Mouse (Mus musculus): ENCODE measurements at regions not wholly inside any gene's neighbourhood (a gene's known extent, or its start where the extent isn't known, plus 50 kb on each side); places are given as distances from the start of the nearest gene placed in this dataset.

- Histone ChIP-seq H3K36me3 (no peaks in the 10 kb centered on the region), H3K9ac (no peak overlapping the region), H3K4me3 (no peak overlapping the region), H3K4me1 (no peaks in the 10 kb centered on the region), H3K9me3 (no peaks in the 10 kb centered on the region), H3K4me2 (no peak overlapping the region), H3K27ac (no peak overlapping the region), H3K27me3 (no peaks in the 10 kb centered on the region)
- WGBS: 41% methylated on average over 3 of the region's 3 CpGs
- ATAC-seq (ENCODE audit: borderline replicate concordance, extremely low read depth, low FRiP score, low TSS enrichment): no peak
Observed at GRCm38 (mm10) chr15:5676704-5677103, 432.7 kb upstream of the Ptger4 start.

GRCm38 (mm10) chr15:5693810-5694209 is 449.8 kb upstream of the Ptger4 start:
- no peak overlapping the region for H3K27ac ChIP-seq
- no peak for ATAC-seq (ENCODE audit: borderline replicate concordance, extremely low read depth, low FRiP score, low TSS enrichment)
- no peaks in the 10 kb centered on the region for H3K36me3 ChIP-seq
- no peak overlapping the region for H3K9ac ChIP-seq
- 88% methylated on average over 1 of the region's 1 CpGs for WGBS
- H3K27me3 ChIP-seq: no peaks in the 10 kb centered on the region
- H3K4me3 ChIP-seq: no peak overlapping the region
- H3K4me2 ChIP-seq: no peak overlapping the region
- H3K4me1 ChIP-seq: no peaks in the 10 kb centered on the region
- H3K9me3 ChIP-seq: no peaks in the 10 kb centered on the region

GRCm38 (mm10) chr15:5695015-5695414 is 451.0 kb upstream of the Ptger4 start:
- WGBS: 66% methylated on average over 3 of the region's 3 CpGs
- no peak for ATAC-seq (ENCODE audit: borderline replicate concordance, extremely low read depth, low FRiP score, low TSS enrichment)
- H3K4me3 ChIP-seq: no peak overlapping the region

GRCm38 (mm10) chr15:5708454-5708853 is 464.5 kb upstream of the Ptger4 start:
- Histone ChIP-seq H3K27me3 (no peaks in the 10 kb centered on the region), H3K36me3 (no peaks in the 10 kb centered on the region), H3K9ac (no peak overlapping the region), H3K4me2 (no peak overlapping the region), H3K4me1 (no peaks in the 10 kb centered on the region), H3K9me3 (no peaks in the 10 kb centered on the region), H3K4me3 (no peak overlapping the region), H3K27ac (no peak overlapping the region)
- WGBS: 72% methylated on average over 5 of the region's 5 CpGs
- ATAC-seq (ENCODE audit: borderline replicate concordance, extremely low read depth, low FRiP score, low TSS enrichment): no peak

More at GRCm38 (mm10) chr15:5695015-5695414, 451.0 kb upstream of the Ptger4 start:
- Histone ChIP-seq H3K4me1 (no peaks in the 10 kb centered on the region), H3K9ac (no peak overlapping the region), H3K27me3 (no peaks in the 10 kb centered on the region), H3K27ac (no peak overlapping the region), H3K9me3 (no peaks in the 10 kb centered on the region), H3K36me3 (no peaks in the 10 kb centered on the region), H3K4me2 (no peak overlapping the region)

- no peak overlapping the region for H3K4me2 ChIP-seq
- 5% methylated on average over 1 of the region's 1 CpGs for WGBS
- no peak overlapping the region for H3K4me3 ChIP-seq
- H3K27me3 ChIP-seq: no peaks in the 10 kb centered on the region
- no peaks in the 10 kb centered on the region for H3K4me1 ChIP-seq
- H3K36me3 ChIP-seq: no peaks in the 10 kb centered on the region
- H3K9me3 ChIP-seq: no peaks in the 10 kb centered on the region
- H3K27ac ChIP-seq: no peak overlapping the region
- ATAC-seq (ENCODE audit: borderline replicate concordance, extremely low read depth, low FRiP score, low TSS enrichment): no peak
- no peak overlapping the region for H3K9ac ChIP-seq
Observed at GRCm38 (mm10) chr15:5740658-5741057, 496.7 kb upstream of the Ptger4 start.

- Histone ChIP-seq H3K27ac (no peak overlapping the region), H3K9ac (no peak overlapping the region), H3K4me1 (no peaks in the 10 kb centered on the region), H3K4me2 (no peak overlapping the region), H3K9me3 (no peaks in the 10 kb centered on the region), H3K4me3 (no peak overlapping the region), H3K27me3 (no peaks in the 10 kb centered on the region), H3K36me3 (no peaks in the 10 kb centered on the region)
- ATAC-seq (ENCODE audit: borderline replicate concordance, extremely low read depth, low FRiP score, low TSS enrichment): no peak
- WGBS: 86% methylated on average over 5 of the region's 5 CpGs
Observed at GRCm38 (mm10) chr15:5743893-5744292, 499.9 kb upstream of the Ptger4 start.

GRCm38 (mm10) chr15:5758690-5759089 is 514.7 kb upstream of the Ptger4 start:
- no peaks in the 10 kb centered on the region for H3K9me3 ChIP-seq
- no peak overlapping the region for H3K4me2 ChIP-seq
- H3K4me3 ChIP-seq: no peak overlapping the region
- no peak overlapping the region for H3K9ac ChIP-seq
- H3K27me3 ChIP-seq: no peaks in the 10 kb centered on the region
- no peaks in the 10 kb centered on the region for H3K4me1 ChIP-seq
- no peak for ATAC-seq (ENCODE audit: borderline replicate concordance, extremely low read depth, low FRiP score, low TSS enrichment)
- no peaks in the 10 kb centered on the region for H3K36me3 ChIP-seq
- 64% methylated on average over 2 of the region's 2 CpGs for WGBS
- no peak overlapping the region for H3K27ac ChIP-seq

GRCm38 (mm10) chr15:5762216-5762615 is 518.2 kb upstream of the Ptger4 start:
- Histone ChIP-seq H3K4me3 (no peak overlapping the region), H3K4me1 (no peaks in the 10 kb centered on the region), H3K27me3 (no peaks in the 10 kb centered on the region), H3K9me3 (no peaks in the 10 kb centered on the region), H3K9ac (no peak overlapping the region), H3K36me3 (no peaks in the 10 kb centered on the region), H3K4me2 (no peak overlapping the region), H3K27ac (no peak overlapping the region)
- WGBS: 83% methylated on average over 4 of the region's 4 CpGs
- ATAC-seq (ENCODE audit: borderline replicate concordance, extremely low read depth, low FRiP score, low TSS enrichment): no peak

GRCm38 (mm10) chr15:5777074-5777473 is 522.5 kb upstream of the Dab2 start:
- WGBS: 72% methylated on average over 4 of the region's 4 CpGs
- Histone ChIP-seq H3K36me3 (no peaks in the 10 kb centered on the region), H3K9me3 (no peaks in the 10 kb centered on the region), H3K4me3 (no peak overlapping the region), H3K4me1 (no peaks in the 10 kb centered on the region), H3K4me2 (no peak overlapping the region), H3K27me3 (no peaks in the 10 kb centered on the region), H3K27ac (no peak overlapping the region), H3K9ac (no peak overlapping the region)
- no peak for ATAC-seq (ENCODE audit: borderline replicate concordance, extremely low read depth, low FRiP score, low TSS enrichment)

GRCm38 (mm10) chr15:5799917-5800316 is 499.7 kb upstream of the Dab2 start:
- Histone ChIP-seq H3K27me3 (no peaks in the 10 kb centered on the region), H3K4me3 (no peak overlapping the region), H3K36me3 (no peaks in the 10 kb centered on the region), H3K9me3 (no peaks in the 10 kb centered on the region), H3K4me1 (no peaks in the 10 kb centered on the region), H3K27ac (no peak overlapping the region), H3K4me2 (no peak overlapping the region), H3K9ac (no peak overlapping the region)
- WGBS: 79% methylated on average over 3 of the region's 3 CpGs
- ATAC-seq (ENCODE audit: borderline replicate concordance, extremely low read depth, low FRiP score, low TSS enrichment): no peak

GRCm38 (mm10) chr15:5811154-5811732 is 488.3 kb upstream of the Dab2 start:
- Histone ChIP-seq H3K9me3 (no peaks in the 10 kb centered on the region), H3K27ac (no peak overlapping the region), H3K36me3 (no peaks in the 10 kb centered on the region), H3K4me3 (no peak overlapping the region), H3K4me1 (peaks cover 4% of the 10 kb centered on the region; the same call in 1 of the 2 replicates), H3K27me3 (no peaks in the 10 kb centered on the region), H3K4me2 (no peak overlapping the region), H3K9ac (no peak overlapping the region)
- 56% methylated on average over 9 of the region's 9 CpGs for WGBS
- ATAC-seq (ENCODE audit: borderline replicate concordance, extremely low read depth, low FRiP score, low TSS enrichment): peak; percentile 64

GRCm38 (mm10) chr15:5811958-5812357 is 487.6 kb upstream of the Dab2 start:
- 96% methylated on average over 1 of the region's 1 CpGs for WGBS

More at GRCm38 (mm10) chr15:5811958-5812357, 487.6 kb upstream of the Dab2 start:
- Histone ChIP-seq H3K36me3 (no peaks in the 10 kb centered on the region), H3K9me3 (no peaks in the 10 kb centered on the region), H3K9ac (no peak overlapping the region), H3K27me3 (no peaks in the 10 kb centered on the region), H3K4me2 (no peak overlapping the region), H3K4me3 (no peak overlapping the region), H3K4me1 (peaks cover 4% of the 10 kb centered on the region; the same call in 1 of the 2 replicates), H3K27ac (no peak overlapping the region)
- no peak for ATAC-seq (ENCODE audit: borderline replicate concordance, extremely low read depth, low FRiP score, low TSS enrichment)

All from lung, embryonic 15.5 days (tissue).